Mouse (Mus musculus): ENCODE data around the gene Myo6.

DNA sequence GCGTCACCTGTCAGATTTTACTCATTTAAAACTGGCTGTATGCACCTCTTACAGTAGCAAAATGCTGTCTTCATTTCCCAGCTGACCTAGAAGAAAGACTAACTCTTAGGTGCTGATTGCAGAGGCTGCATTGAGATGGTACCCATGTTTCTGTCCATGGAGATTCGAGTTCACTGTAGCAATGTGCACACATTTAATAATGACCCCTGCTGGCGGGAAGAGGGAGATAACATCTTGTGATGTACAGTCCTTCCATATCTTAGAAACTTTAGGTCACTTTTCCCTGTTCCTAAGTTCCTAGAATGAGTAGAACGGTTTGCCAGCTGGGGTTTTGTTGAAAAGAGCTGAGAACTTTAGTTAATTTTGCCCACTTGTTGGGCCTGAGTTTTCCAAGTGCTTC, 138.7 kb downstream of the Myo6 start:
- TF ChIP-seq POLR2A (IDR thresholded peaks at IDR 0.05; ENCODE audit: borderline replicate concordance, insufficient read depth, low read length) (no peak), CTCF (IDR thresholded peaks at IDR 0.05; ENCODE audit: borderline replicate concordance, insufficient read depth, low read depth, low read length) (no peak)

Measured in cerebellum, adult 2 months (tissue).